Mouse (Mus musculus) ES-E14 (cell line): ENCODE data around the gene Cpne5.

Experiments
- CHD2 ChIP-seq: IDR thresholded peaks from 2 replicates; pipeline ENCODE4 v1.6.1; 2014; ENCODE audit warnings: mild to moderate bottlenecking, low read depth, low read length, inconsistent platforms
- HCFC1 ChIP-seq: IDR thresholded peaks from 2 replicates; pipeline ENCODE4 v1.6.1; 2012; ENCODE audit warnings: low read length, inconsistent platforms, borderline replicate concordance; ENCODE audit not compliant: insufficient read depth
- MAFK ChIP-seq: IDR thresholded peaks from 2 replicates; pipeline ENCODE4 v1.6.1; 2014; ENCODE audit warnings: mild to moderate bottlenecking, low read depth, low read length, inconsistent platforms; ENCODE audit not compliant: insufficient read depth
- ZC3H11A ChIP-seq: IDR thresholded peaks from 2 replicates; pipeline ENCODE4 v1.6.1; 2012; ENCODE audit warnings: low read depth, mild to moderate bottlenecking, inconsistent platforms, low read length, borderline replicate concordance
- ZNF384 ChIP-seq: IDR thresholded peaks from 2 replicates; pipeline ENCODE4 v1.6.1; 2012; ENCODE audit warnings: low read depth, low read length, inconsistent platforms

DNA sequence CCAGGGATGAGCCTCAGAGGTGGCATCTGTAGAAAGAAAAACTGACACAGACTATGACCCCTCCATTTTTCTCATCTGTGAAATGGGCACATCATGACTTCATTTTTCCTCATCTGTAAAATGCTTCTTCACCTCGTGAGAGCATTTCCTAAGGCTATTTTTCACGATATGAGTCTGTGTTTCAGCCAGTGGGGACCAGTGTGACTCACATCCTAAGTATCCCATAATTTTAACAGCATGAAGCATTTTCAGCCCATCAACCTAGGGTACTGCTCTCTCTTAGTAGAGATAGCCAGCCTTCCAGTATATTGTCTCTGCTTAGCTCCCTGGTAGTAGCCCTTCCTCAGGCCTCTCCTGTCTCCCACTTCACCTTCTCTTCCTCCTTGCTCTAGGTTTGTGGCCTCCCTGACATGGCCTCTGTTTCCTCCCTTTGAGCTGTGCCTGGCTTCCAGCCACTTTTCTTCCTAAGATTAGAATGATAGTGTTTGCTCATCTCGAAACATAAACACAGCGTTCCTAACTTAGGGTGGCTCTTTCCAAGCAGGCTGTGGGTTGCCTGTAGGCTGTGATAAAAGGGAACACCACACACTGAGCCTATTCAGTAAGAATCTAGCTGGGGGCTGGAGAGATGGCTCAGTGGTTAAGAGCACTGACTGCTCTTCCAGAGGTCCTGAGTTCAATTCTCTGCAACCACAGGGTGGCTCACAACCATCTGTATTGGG is 57.4 kb downstream of the Cpne5 start:
- TF ChIP-seq CHD2 (no peak), MAFK (no peak), ZNF384 (no peak), HCFC1 (no peak), ZC3H11A (no peak)
